Mouse (Mus musculus) thymus, postnatal 0 days (tissue): ENCODE measurements around the gene Wnt2b. TPM values are rescaled to one million over a fixed set of nuclear protein-coding genes. Genes with fewer than 3 reads are reported as not detected.

Experiments
- DNase-seq: peaks from one replicate; pipeline ENCODE4 v3.0.0-alpha.2; 2015; ENCODE audit warnings: low spot score
- polyA plus RNA-seq: library from polyadenylated mRNA; unstranded; fragments of >200 nt; fragmentation: Nextera tagmentation; extraction: Ambion mirVana; gene quantifications from 2 replicates; pipeline ENCODE4 v1.2.1, GENCODE M21; 2015

The Wnt2b gene
- 0.13 and 0.24 TPM in 2 replicates for polyA plus RNA-seq

GRCm38 (mm10) chr3:104961066-104962059, at the start of gene Wnt2b:
TSS of gene Wnt2b (minus strand) at chr3:104961921.
- peak; percentile 22 for DNase-seq

- no peak for DNase-seq
Observed at GRCm38 (mm10) chr3:105010681-105011339, 49.1 kb upstream of the Wnt2b start.

GRCm38 (mm10) chr3:105008070-105008469, 46.3 kb upstream of the Wnt2b start:
- DNase-seq = no peak

- no peak for DNase-seq
Observed at GRCm38 (mm10) chr3:105006101-105006500, 44.4 kb upstream of the Wnt2b start.

- no peak for DNase-seq
Observed at GRCm38 (mm10) chr3:105005561-105006065, 43.9 kb upstream of the Wnt2b start.

GRCm38 (mm10) chr3:105005011-105005410, 43.3 kb upstream of the Wnt2b start:
- no peak for DNase-seq

GRCm38 (mm10) chr3:105003960-105004463, 42.3 kb upstream of the Wnt2b start:
- DNase-seq = no peak

- peak; percentile 21 for DNase-seq
Observed at GRCm38 (mm10) chr3:105001374-105001773, 39.7 kb upstream of the Wnt2b start.

- no peak for DNase-seq
Observed at GRCm38 (mm10) chr3:105000561-105000960, 38.8 kb upstream of the Wnt2b start.

GRCm38 (mm10) chr3:104997563-104997962, 35.8 kb upstream of the Wnt2b start:
- DNase-seq = no peak

GRCm38 (mm10) chr3:104995707-104996106, 34.0 kb upstream of the Wnt2b start:
- DNase-seq = no peak

- DNase-seq = no peak
Observed at GRCm38 (mm10) chr3:104994415-104994841, 32.7 kb upstream of the Wnt2b start.

- no peak for DNase-seq
Observed at GRCm38 (mm10) chr3:104993800-104994199, 32.1 kb upstream of the Wnt2b start.

GRCm38 (mm10) chr3:104992709-104993388, 31.1 kb upstream of the Wnt2b start:
- DNase-seq = peak; percentile 88

- DNase-seq = no peak
Observed at GRCm38 (mm10) chr3:104991703-104992102, 30.0 kb upstream of the Wnt2b start.

- DNase-seq = no peak
Observed at GRCm38 (mm10) chr3:104987884-104988283, 26.2 kb upstream of the Wnt2b start.

GRCm38 (mm10) chr3:104979735-104980134, 18.0 kb upstream of the Wnt2b start:
- DNase-seq = no peak

GRCm38 (mm10) chr3:104967548-104968300, 6.0 kb upstream of the Wnt2b start:
- peak; percentile 68 for DNase-seq

GRCm38 (mm10) chr3:104965991-104966554, 4.4 kb upstream of the Wnt2b start:
- DNase-seq = no peak
